In the genomic region with DNA sequence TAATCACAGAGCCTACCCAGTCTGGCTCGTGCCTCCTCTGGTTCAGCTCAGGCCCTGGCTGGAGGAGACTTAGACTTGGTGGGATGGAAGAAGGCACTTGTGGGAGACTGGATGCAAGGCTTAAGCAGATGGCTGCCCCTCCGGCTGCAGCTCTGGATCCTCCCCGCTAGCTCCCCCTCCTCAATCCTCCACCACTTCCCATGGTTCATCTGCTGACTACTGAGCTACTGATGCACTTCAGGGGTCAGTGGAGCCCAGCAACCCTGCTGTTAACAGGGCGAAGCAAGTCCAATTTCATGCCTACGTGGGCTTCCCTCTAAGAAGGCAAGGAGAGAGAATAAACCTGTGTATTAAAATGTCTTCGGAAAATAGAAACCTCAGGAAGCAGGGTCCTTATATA, we compare ENCODE assay signal across 31 mouse cellular contexts. TPM values are rescaled to one million over a fixed set of nuclear protein-coding genes. Genes with fewer than 3 reads are reported as not detected.
DNase-seq lines count a peak whose midpoint lies in the region; ATAC-seq and TF ChIP-seq lines count a peak whose summit lies in the region.
"Had no signal": no experiment of that assay in that cellular context is flagged by ENCODE, and none has a peak within 500 bp of the region (broad histone marks: within the 10 kb centered on the region; RNA-seq: fewer than 3 reads in every experiment).

No protein-coding gene starts in this region.

- no peak for ATAC-seq in forebrain, embryonic 12.5 days (ENCODE audit: low FRiP score)
- ATAC-seq in kidney, embryonic 15.5 days (replicated peaks; ENCODE audit: low FRiP score): 0 out of 2 replicates have a peak, but pooled peaks have one; percentile 52
- no peak for ATAC-seq in midbrain, embryonic 13.5 days
- no peak for ATAC-seq in midbrain, embryonic 11.5 days (ENCODE audit: low FRiP score)
- ATAC-seq in hindbrain, embryonic 16.5 days: peak; percentile 56; the same call in 1 of the 2 replicates
- ATAC-seq: activated CD4-positive, CD25-positive, alpha-beta regulatory T cell, adult 4 months; forebrain, embryonic 15.5 days; intestine, postnatal 0 days; liver, embryonic 12.5 days; liver, postnatal 0 days had no signal

- no peaks in the 10 kb centered on the region for H3K36me3 ChIP-seq in forebrain, embryonic 10.5 days (replicated peaks)
- H3K36me3 ChIP-seq in forebrain, embryonic 12.5 days (replicated peaks): no peaks in the 10 kb centered on the region
- H3K36me3 ChIP-seq in kidney, embryonic 15.5 days: no peaks in the 10 kb centered on the region
- H3K36me3 ChIP-seq in kidney, adult 2 months (ENCODE audit: control insufficient read depth, insufficient read depth, low read length): no peaks in the 10 kb centered on the region
- peaks cover 10% of the 10 kb centered on the region; the same call in 1 of the 2 replicates for H3K36me3 ChIP-seq in midbrain, embryonic 13.5 days
- no peaks in the 10 kb centered on the region for H3K36me3 ChIP-seq in midbrain, embryonic 11.5 days (ENCODE audit: control insufficient read depth, insufficient read depth, low read length)
- no peaks in the 10 kb centered on the region for H3K36me3 ChIP-seq in hindbrain, embryonic 16.5 days (ENCODE audit: control insufficient read depth, insufficient read depth, low read length)
- H3K36me3 ChIP-seq: embryonic facial prominence, embryonic 15.5 days; forebrain, embryonic 15.5 days; liver, embryonic 12.5 days; stomach, embryonic 15.5 days had no signal

- no peak for TF ChIP-seq POLR2A in kidney, adult 2 months (IDR thresholded peaks at IDR 0.05; ENCODE audit: low read depth, low read length)

- H3K9ac ChIP-seq in forebrain, embryonic 12.5 days: no peak overlapping the region
- H3K9ac ChIP-seq in kidney, embryonic 15.5 days: no peak overlapping the region
- H3K9ac ChIP-seq in midbrain, embryonic 13.5 days (replicated peaks): no peak overlapping the region
- H3K9ac ChIP-seq in midbrain, embryonic 11.5 days (ENCODE audit: low read length): no peak overlapping the region
- H3K9ac ChIP-seq in hindbrain, embryonic 16.5 days (ENCODE audit: low read depth, low read length): no peak overlapping the region
- H3K9ac ChIP-seq: embryonic facial prominence, embryonic 15.5 days; forebrain, embryonic 15.5 days; liver, embryonic 12.5 days; liver, postnatal 0 days; stomach, embryonic 15.5 days had no signal

- H3K4me1 ChIP-seq in forebrain, embryonic 10.5 days: peaks cover 16% of the 10 kb centered on the region
- H3K4me1 ChIP-seq in forebrain, embryonic 12.5 days: peaks cover 4% of the 10 kb centered on the region; the same call in 1 of the 2 replicates
- 0 out of 2 replicates have a peak, but pooled peaks cover 6% of the 10 kb centered on the region for H3K4me1 ChIP-seq in kidney, embryonic 15.5 days
- no peaks in the 10 kb centered on the region for H3K4me1 ChIP-seq in kidney, adult 2 months (ENCODE audit: control insufficient read depth, insufficient read depth, low read length)
- peaks cover 15% of the 10 kb centered on the region for H3K4me1 ChIP-seq in midbrain, embryonic 13.5 days (replicated peaks)
- H3K4me1 ChIP-seq in midbrain, embryonic 11.5 days (ENCODE audit: control insufficient read depth, insufficient read depth, low read length): peaks cover 2% of the 10 kb centered on the region; the same call in 1 of the 2 replicates
- peaks cover under 1% of the 10 kb centered on the region; the same call in 1 of the 2 replicates for H3K4me1 ChIP-seq in hindbrain, embryonic 16.5 days (ENCODE audit: control insufficient read depth, insufficient read depth, low read depth, low read length)
- H3K4me1 ChIP-seq: embryonic facial prominence, embryonic 15.5 days; liver, embryonic 12.5 days; megakaryocyte, embryonic 14.5 days; stomach, embryonic 15.5 days had no signal

- no peaks in the 10 kb centered on the region for H3K9me3 ChIP-seq in forebrain, embryonic 10.5 days
- H3K9me3 ChIP-seq in forebrain, embryonic 12.5 days: no peaks in the 10 kb centered on the region
- no peaks in the 10 kb centered on the region for H3K9me3 ChIP-seq in kidney, embryonic 15.5 days (replicated peaks)
- H3K9me3 ChIP-seq in midbrain, embryonic 13.5 days: no peaks in the 10 kb centered on the region
- H3K9me3 ChIP-seq in midbrain, embryonic 11.5 days (ENCODE audit: control insufficient read depth, low read length): no peaks in the 10 kb centered on the region
- H3K9me3 ChIP-seq in hindbrain, embryonic 16.5 days (ENCODE audit: control insufficient read depth, low read length): no peaks in the 10 kb centered on the region
- H3K9me3 ChIP-seq: embryonic facial prominence, embryonic 15.5 days; forebrain, embryonic 15.5 days; liver, embryonic 12.5 days; stomach, embryonic 15.5 days had no signal

- 0 out of 2 replicates have a peak overlapping the region, but pooled peaks have one; percentile 20 for H3K27ac ChIP-seq in forebrain, embryonic 10.5 days
- no peak overlapping the region for H3K27ac ChIP-seq in forebrain, embryonic 12.5 days
- no peak overlapping the region for H3K27ac ChIP-seq in kidney, embryonic 15.5 days
- no peak overlapping the region for H3K27ac ChIP-seq in kidney, adult 2 months (ENCODE audit: insufficient read depth, low read depth, low read length)
- H3K27ac ChIP-seq in midbrain, embryonic 13.5 days: peak overlapping the region; percentile 60; the same call in 1 of the 2 replicates
- H3K27ac ChIP-seq in midbrain, embryonic 11.5 days (ENCODE audit: low read depth, low read length): no peak overlapping the region
- 0 out of 2 replicates have a peak overlapping the region, but pooled peaks have one; percentile 32 for H3K27ac ChIP-seq in hindbrain, embryonic 16.5 days (ENCODE audit: low read depth, low read length)
- H3K27ac ChIP-seq: embryonic facial prominence, embryonic 15.5 days; forebrain, embryonic 15.5 days; gastrocnemius, adult 2 months; liver, embryonic 12.5 days; stomach, embryonic 15.5 days had no signal

- no peak for TF ChIP-seq CTCF in kidney, adult 2 months (conservative IDR thresholded peaks at IDR 0.05; ENCODE audit: insufficient read depth, insufficient read length, low read depth, low read length)

- peaks cover 10% of the 10 kb centered on the region for H3K27me3 ChIP-seq in forebrain, embryonic 10.5 days (ENCODE audit: poor library complexity, severe bottlenecking)
- peaks cover 11% of the 10 kb centered on the region; the same call in 1 of the 2 replicates for H3K27me3 ChIP-seq in forebrain, embryonic 12.5 days
- H3K27me3 ChIP-seq in kidney, embryonic 15.5 days: peaks cover 25% of the 10 kb centered on the region; the same call in 1 of the 2 replicates
- H3K27me3 ChIP-seq in kidney, adult 2 months (replicated peaks; ENCODE audit: control insufficient read depth, insufficient read depth, low read length): no peaks in the 10 kb centered on the region
- no peaks in the 10 kb centered on the region for H3K27me3 ChIP-seq in midbrain, embryonic 13.5 days
- no peaks in the 10 kb centered on the region for H3K27me3 ChIP-seq in midbrain, embryonic 11.5 days (ENCODE audit: control insufficient read depth, insufficient read depth, low read length)
- H3K27me3 ChIP-seq in hindbrain, embryonic 16.5 days (replicated peaks; ENCODE audit: control insufficient read depth, insufficient read depth, low read length): no peaks in the 10 kb centered on the region
- H3K27me3 ChIP-seq: CH12.LX; forebrain, embryonic 15.5 days; liver, embryonic 12.5 days; megakaryocyte, embryonic 14.5 days; stomach, embryonic 15.5 days had no signal

- 82% methylated on average over 6 of the region's 6 CpGs for WGBS in forebrain, embryonic 10.5 days
- 80% methylated on average over 6 of the region's 6 CpGs for WGBS in forebrain, embryonic 12.5 days
- WGBS in kidney, embryonic 15.5 days: 44% methylated on average over 6 of the region's 6 CpGs
- WGBS in kidney, adult 2 months: 57% methylated on average over 6 of the region's 6 CpGs
- 55% methylated on average over 6 of the region's 6 CpGs for WGBS in midbrain, embryonic 13.5 days
- WGBS in midbrain, embryonic 11.5 days: 69% methylated on average over 6 of the region's 6 CpGs
- 56% methylated on average over 6 of the region's 6 CpGs for WGBS in hindbrain, embryonic 16.5 days

- no peak overlapping the region for H3K4me3 ChIP-seq in forebrain, embryonic 10.5 days
- no peak overlapping the region for H3K4me3 ChIP-seq in forebrain, embryonic 12.5 days (replicated peaks)
- H3K4me3 ChIP-seq in kidney, embryonic 15.5 days (replicated peaks): no peak overlapping the region
- no peak overlapping the region for H3K4me3 ChIP-seq in kidney, adult 2 months (ENCODE audit: insufficient read depth, low read depth, low read length)
- H3K4me3 ChIP-seq in midbrain, embryonic 13.5 days (replicated peaks): no peak overlapping the region
- H3K4me3 ChIP-seq in midbrain, embryonic 11.5 days (ENCODE audit: low read depth, low read length): no peak overlapping the region
- no peak overlapping the region for H3K4me3 ChIP-seq in hindbrain, embryonic 16.5 days (ENCODE audit: low read length)
- H3K4me3 ChIP-seq: embryonic facial prominence, embryonic 15.5 days; forebrain, embryonic 15.5 days; gastrocnemius, adult 2 months; liver, embryonic 12.5 days; megakaryocyte, embryonic 14.5 days; stomach, embryonic 15.5 days had no signal

- DNase-seq in forebrain, embryonic 10.5 days (ENCODE audit: extremely low spot score, low spot score): no peak
- no peak for DNase-seq in kidney, adult 2 months
- DNase-seq in midbrain, embryonic 11.5 days (ENCODE audit: low spot score, missing footprints): no peak
- DNase-seq in frontal cortex, postnatal 14 days (ENCODE audit: low spot score in 2 of 2): no peak
- DNase-seq: adrenal gland, adult 2 months; adrenal gland, postnatal 36 days; cerebellum, adult 2 months; cerebellum, postnatal 14 days; gastrocnemius, adult 2 months; gastrocnemius, postnatal 36 days; heart, adult 18-20 months; heart, postnatal 36 days; kidney, postnatal 25 days; layer of hippocampus, postnatal 36 days; left cerebral cortex, postnatal 4 days; liver, postnatal 0 days; lung, postnatal 4 days; right cerebral cortex, postnatal 25 days had no signal

- H3K4me2 ChIP-seq in forebrain, embryonic 12.5 days: no peak overlapping the region
- no peak overlapping the region for H3K4me2 ChIP-seq in kidney, embryonic 15.5 days
- no peak overlapping the region for H3K4me2 ChIP-seq in midbrain, embryonic 13.5 days (replicated peaks)
- H3K4me2 ChIP-seq in midbrain, embryonic 11.5 days: no peak overlapping the region
- H3K4me2 ChIP-seq in hindbrain, embryonic 16.5 days (ENCODE audit: low read length): no peak overlapping the region
- H3K4me2 ChIP-seq: embryonic facial prominence, embryonic 15.5 days; forebrain, embryonic 15.5 days; heart, embryonic 11.5 days; liver, embryonic 12.5 days; stomach, embryonic 15.5 days had no signal

RNA-seq across cellular contexts. Expression of gene Klhdc7a, which starts 56.0 kb away (rescaled TPM):
- polyA plus RNA-seq in forebrain, embryonic 10.5 days (2016; fragmentation: Nextera tagmentation; extraction: Ambion mirVana): 0.21 and 0.24 TPM in 2 replicates
- polyA plus RNA-seq in forebrain, embryonic 12.5 days (2016; fragmentation: Nextera tagmentation; extraction: Ambion mirVana): 0.18 and 0.20 TPM in 2 replicates
- 5.8 and 6.5 TPM in 2 replicates for polyA plus RNA-seq in kidney, embryonic 15.5 days (2015; fragmentation: Nextera tagmentation; extraction: Ambion mirVana)
- polyA plus RNA-seq in kidney, adult 2 months (2012; rRNA removed): 39.9 and 46.7 TPM in 2 replicates
- polyA plus RNA-seq in midbrain, embryonic 13.5 days (2015; fragmentation: Nextera tagmentation; extraction: Ambion mirVana): 0.46 and 0.58 TPM in 2 replicates
- 0.10 and 0.17 TPM in 2 replicates for polyA plus RNA-seq in midbrain, embryonic 11.5 days (2014; fragmentation: Nextera tagmentation; extraction: Ambion mirVana)
- polyA plus RNA-seq in hindbrain, embryonic 16.5 days (2015; fragmentation: Nextera tagmentation; extraction: Ambion mirVana): 0.68 and 0.76 TPM in 2 replicates
- polyA plus RNA-seq: activated CD4-positive, CD25-positive, alpha-beta regulatory T cell, adult 4 months had no signal

Comparison
In these comparisons a context has a peak if more than half of its experiments do, and no peak if none do; other contexts are left out.
1. H3K27ac ChIP-seq: peak in forebrain, embryonic 10.5 days (single experiment), midbrain, embryonic 13.5 days (single experiment) and hindbrain, embryonic 16.5 days (single experiment); none in forebrain, embryonic 12.5 days (single experiment), kidney, embryonic 15.5 days (single experiment), kidney, adult 2 months (single experiment) and midbrain, embryonic 11.5 days (single experiment).
2. ATAC-seq: peak in kidney, embryonic 15.5 days (single experiment) and hindbrain, embryonic 16.5 days (single experiment); none in forebrain, embryonic 12.5 days (single experiment), midbrain, embryonic 13.5 days (single experiment) and midbrain, embryonic 11.5 days (single experiment).